9 mouse cellular contexts compared by ENCODE assay signal in the genomic region with DNA sequence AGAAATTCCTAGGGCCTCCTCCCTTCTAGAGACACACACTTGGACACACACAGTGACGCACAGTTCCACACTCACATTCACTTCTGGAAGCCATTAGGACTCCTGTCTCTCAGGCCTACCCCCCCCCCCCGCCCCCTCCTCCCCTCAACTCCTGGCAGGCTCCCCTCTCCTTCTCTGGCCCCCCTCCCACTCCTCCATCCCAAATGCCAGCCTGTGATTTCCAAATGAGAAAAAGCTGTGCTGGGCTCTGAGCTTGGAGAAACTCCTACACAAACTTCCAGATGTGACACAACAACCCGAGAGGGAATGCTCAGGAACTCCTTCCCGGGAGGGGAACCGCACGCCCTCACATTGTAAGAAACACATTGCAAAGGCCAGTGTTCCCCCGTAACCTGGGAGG. TPM values are rescaled to one million over a fixed set of nuclear protein-coding genes. Genes with fewer than 3 reads are reported as not detected.
DNase-seq lines count a peak whose midpoint lies in the region; ATAC-seq and TF ChIP-seq lines count a peak whose summit lies in the region.
"Had no signal": no experiment of that assay in that cellular context is flagged by ENCODE, and none has a peak within 500 bp of the region (broad histone marks: within the 10 kb centered on the region; RNA-seq: fewer than 3 reads in every experiment).

No protein-coding gene starts in this region.

- H3K9me3 ChIP-seq in lung, postnatal 0 days (ENCODE audit: low read length), result no peaks in the 10 kb centered on the region
- no peaks in the 10 kb centered on the region for H3K9me3 ChIP-seq in forebrain, embryonic 16.5 days (ENCODE audit: control insufficient read depth, low read length)

- no peak for ATAC-seq in lung, postnatal 0 days
- no peak for ATAC-seq in forebrain, embryonic 16.5 days

- H3K27me3 ChIP-seq in lung, postnatal 0 days (replicated peaks; ENCODE audit: insufficient read depth, low read length), result peaks cover 16% of the 10 kb centered on the region
- peaks cover 5% of the 10 kb centered on the region for H3K27me3 ChIP-seq in forebrain, embryonic 16.5 days (replicated peaks; ENCODE audit: control insufficient read depth, insufficient read depth, low read length)

- H3K36me3 ChIP-seq in lung, postnatal 0 days (ENCODE audit: insufficient read depth, low read length), result no peaks in the 10 kb centered on the region
- H3K36me3 ChIP-seq in forebrain, embryonic 16.5 days (ENCODE audit: control insufficient read depth, insufficient read depth), result no peaks in the 10 kb centered on the region

- no peak for TF ChIP-seq CTCF in lung, postnatal 0 days (IDR thresholded peaks at IDR 0.05)

- no peak for TF ChIP-seq EP300 in lung, postnatal 0 days (IDR thresholded peaks at IDR 0.05)

- no peak overlapping the region for H3K4me3 ChIP-seq in lung, postnatal 0 days (ENCODE audit: low read depth, low read length)
- H3K4me3 ChIP-seq in forebrain, embryonic 16.5 days (replicated peaks; ENCODE audit: low read length), result no peak overlapping the region

- peak; percentile 39 for DNase-seq in lung, postnatal 0 days (ENCODE audit: low spot score)
- DNase-seq in lung, postnatal 4 days, result no peak
- peak; percentile 70 for DNase-seq in mesoderm, embryonic 11.5 days (ENCODE audit: low read depth, low spot score)
- no peak for DNase-seq in right cerebral cortex, postnatal 25 days
- DNase-seq in MN1 (ENCODE audit: low spot score), result no peak
- DNase-seq in left cerebral cortex, postnatal 36 days (ENCODE audit: low spot score in 2 of 2), result no peak
- no peak for DNase-seq in retina, postnatal 1 day
- DNase-seq: left cerebral cortex, postnatal 4 days had no signal

- intact Hi-C loops in left cerebral cortex, postnatal 36 days (cut with DNase I), result loop anchor here (5.0 kb wide), 1 partner anchor 48 kb away; no protein-coding TSS in a partner anchor

- H3K4me2 ChIP-seq in lung, postnatal 0 days (replicated peaks; ENCODE audit: low read depth, low read length), result no peak overlapping the region
- H3K4me2 ChIP-seq in forebrain, embryonic 16.5 days (ENCODE audit: low read length), result peak overlapping the region; percentile 95

- H3K9ac ChIP-seq in lung, postnatal 0 days (replicated peaks; ENCODE audit: low read depth), result no peak overlapping the region
- no peak overlapping the region for H3K9ac ChIP-seq in forebrain, embryonic 16.5 days (replicated peaks; ENCODE audit: low read depth, low read length)

- H3K27ac ChIP-seq in lung, postnatal 0 days (ENCODE audit: low read length), result no peak overlapping the region
- H3K27ac ChIP-seq in forebrain, embryonic 16.5 days (ENCODE audit: low read length), result no peak overlapping the region

- H3K4me1 ChIP-seq in lung, postnatal 0 days (ENCODE audit: insufficient read depth, low read depth, low read length), result peaks cover 20% of the 10 kb centered on the region
- H3K4me1 ChIP-seq in forebrain, embryonic 16.5 days (replicated peaks; ENCODE audit: control insufficient read depth, insufficient read depth, low read length), result peaks cover 68% of the 10 kb centered on the region

- 47% methylated on average over 7 of the region's 7 CpGs for WGBS in lung, postnatal 0 days
- WGBS in forebrain, embryonic 16.5 days, result 42% methylated on average over 6 of the region's 7 CpGs

RNA-seq across cellular contexts. Expression of a gene that starts 3.6 kb away (rescaled TPM):
- polyA plus RNA-seq in lung, postnatal 0 days (2015; fragmentation: Nextera tagmentation; extraction: Ambion mirVana), result 1.4 and 3.1 TPM in 2 replicates
- polyA plus RNA-seq in forebrain, embryonic 16.5 days (2015; fragmentation: Nextera tagmentation; extraction: Ambion mirVana), result 5.4 and 12.1 TPM in 2 replicates
- 100 to 1,000 TPM in 1 of 2 experiments, 10 to 100 TPM in 1; 70.9 to 105 TPM for total RNA-seq in left cerebral cortex, postnatal 36 days (2021)

RNA-seq across cellular contexts. Expression of a gene that starts 15.6 kb away (rescaled TPM):
- polyA plus RNA-seq in lung, postnatal 0 days (2015; fragmentation: Nextera tagmentation; extraction: Ambion mirVana), result 0.14 TPM in 1 of 2 replicates, not detected in the other
- 0.38 and 0.48 TPM in 2 replicates for polyA plus RNA-seq in forebrain, embryonic 16.5 days (2015; fragmentation: Nextera tagmentation; extraction: Ambion mirVana)
- total RNA-seq in left cerebral cortex, postnatal 36 days (2021), result 1 to 10 TPM in 1 of 2 experiments, under 1 TPM in 1; 0.27 to 1.3 TPM

RNA-seq across cellular contexts. Expression of a gene that starts 29.4 kb away (rescaled TPM):
- 33.2 and 34.5 TPM in 2 replicates for polyA plus RNA-seq in lung, postnatal 0 days (2015; fragmentation: Nextera tagmentation; extraction: Ambion mirVana)
- polyA plus RNA-seq in forebrain, embryonic 16.5 days (2015; fragmentation: Nextera tagmentation; extraction: Ambion mirVana), result 0.26 and 0.35 TPM in 2 replicates
- 1 to 10 TPM in 1 of 2 experiments, under 1 TPM in 1; 0.77 to 1.4 TPM for total RNA-seq in left cerebral cortex, postnatal 36 days (2021)

RNA-seq across cellular contexts. Expression of a gene that starts 51.2 kb away (rescaled TPM):
- polyA plus RNA-seq in lung, postnatal 0 days (2015; fragmentation: Nextera tagmentation; extraction: Ambion mirVana), result 3.1 and 4.7 TPM in 2 replicates
- polyA plus RNA-seq in forebrain, embryonic 16.5 days (2015; fragmentation: Nextera tagmentation; extraction: Ambion mirVana), result 1.9 and 2.6 TPM in 2 replicates
- 1 to 10 TPM; 5.5 to 7.7 TPM for total RNA-seq in left cerebral cortex, postnatal 36 days (2021)

Comparison
In these comparisons a context has a peak if more than half of its experiments do, and no peak if none do; other contexts are left out.
1. DNase-seq: peak in lung, postnatal 0 days (single experiment) and mesoderm, embryonic 11.5 days (single experiment); none in lung, postnatal 4 days (0 of 2), right cerebral cortex, postnatal 25 days (single experiment), MN1 (single experiment), left cerebral cortex, postnatal 36 days (0 of 2) and retina, postnatal 1 day (single experiment).
2. RNA of a gene that starts 29.4 kb away (polyA plus RNA-seq): 33.2 to 34.5 TPM in lung, postnatal 0 days; 0.26 to 0.35 TPM in forebrain, embryonic 16.5 days; every median in the first group is over 10 times any median in the second.